Mouse (Mus musculus): ENCODE measurements around the gene Dnajc28.

DNA sequence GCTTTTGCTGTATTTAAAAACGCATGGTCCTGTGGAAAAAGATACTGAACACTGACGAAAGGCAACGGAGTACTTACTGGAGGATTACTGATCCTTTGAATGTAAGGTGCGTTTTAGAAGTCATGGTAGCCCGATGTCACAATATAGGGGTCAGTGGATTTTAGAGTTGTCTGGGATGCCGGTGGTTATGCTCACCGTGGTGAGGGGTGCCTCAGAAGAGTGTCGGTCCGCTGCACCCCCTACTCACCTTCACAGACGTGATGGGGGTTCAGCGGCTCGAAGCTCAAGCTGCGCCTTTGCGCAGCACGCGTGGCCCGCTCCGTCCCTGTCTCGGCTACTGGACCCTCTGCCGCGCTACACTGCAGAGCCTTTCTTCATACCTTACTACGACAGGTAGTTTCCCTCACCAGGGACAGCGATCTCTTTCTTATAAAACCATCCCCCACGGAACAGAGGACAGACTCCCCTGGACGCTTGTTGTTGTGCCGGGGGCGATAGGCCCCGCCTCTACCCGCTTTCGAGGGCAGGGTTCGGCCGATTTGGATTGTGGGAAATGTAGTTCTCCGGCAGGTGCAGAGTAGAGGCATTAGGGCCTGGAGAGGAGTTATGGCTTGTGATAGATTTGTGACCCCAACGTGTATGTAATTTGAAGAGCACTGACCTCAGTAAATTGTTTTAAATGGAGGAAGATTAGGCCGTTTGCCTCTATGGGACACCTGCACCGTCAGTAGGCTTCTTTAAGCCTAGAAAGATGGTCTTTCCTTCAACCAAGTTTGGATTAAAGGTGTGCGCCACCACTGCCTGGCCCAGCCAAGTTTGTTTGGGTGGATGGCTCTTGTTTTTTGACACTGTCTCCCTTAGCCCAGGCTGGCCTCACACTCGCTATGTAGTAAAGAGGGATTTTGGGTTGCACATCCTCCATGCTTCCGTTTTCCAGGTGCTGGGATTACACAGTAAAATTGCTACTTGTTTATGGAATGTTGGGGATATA is at the start of gene Dnajc28:
- TF ChIP-seq CTCF (IDR thresholded peaks at IDR 0.05; ENCODE audit: low read depth) (no peak), EP300 (IDR thresholded peaks at IDR 0.05; ENCODE audit: low read depth) (no peak)
